Comparison of ENCODE assay signal across 19 mouse cellular contexts in genomic region chr9:23932185-23932584, GRCm38 (mm10).
A peak's percentile ranks its signal among the peaks of the same experiment; 100 is the strongest.
DNase-seq lines count a peak whose midpoint lies in the region; ATAC-seq and TF ChIP-seq lines count a peak whose summit lies in the region.
"Had no signal": no experiment of that assay in that cellular context is flagged by ENCODE, and none has a peak within 500 bp of the region (broad histone marks: within the 10 kb centered on the region; RNA-seq: fewer than 3 reads in every experiment).

No protein-coding gene starts in this region.

- no peaks in the 10 kb centered on the region for H3K27me3 ChIP-seq in hindbrain, postnatal 0 days (ENCODE audit: insufficient read depth, low read length)
- H3K27me3 ChIP-seq in hindbrain, embryonic 11.5 days (ENCODE audit: control insufficient read depth, insufficient read depth, low read length), result no peaks in the 10 kb centered on the region
- no peaks in the 10 kb centered on the region for H3K27me3 ChIP-seq in midbrain, embryonic 15.5 days (replicated peaks)
- H3K27me3 ChIP-seq in midbrain, embryonic 13.5 days, result no peaks in the 10 kb centered on the region
- no peaks in the 10 kb centered on the region for H3K27me3 ChIP-seq in forebrain, embryonic 16.5 days (replicated peaks; ENCODE audit: control insufficient read depth, insufficient read depth, low read length)
- H3K27me3 ChIP-seq: embryonic facial prominence, embryonic 12.5 days; heart, embryonic 13.5 days; hindbrain, embryonic 12.5 days had no signal

- H3K4me2 ChIP-seq in hindbrain, postnatal 0 days (ENCODE audit: low read depth, low read length), result no peak overlapping the region
- no peak overlapping the region for H3K4me2 ChIP-seq in hindbrain, embryonic 11.5 days (replicated peaks; ENCODE audit: low read depth, low read length)
- no peak overlapping the region for H3K4me2 ChIP-seq in midbrain, embryonic 15.5 days
- H3K4me2 ChIP-seq in midbrain, embryonic 13.5 days (replicated peaks), result no peak overlapping the region
- no peak overlapping the region for H3K4me2 ChIP-seq in forebrain, embryonic 16.5 days (ENCODE audit: low read length)
- H3K4me2 ChIP-seq: embryonic facial prominence, embryonic 12.5 days; heart, embryonic 13.5 days; hindbrain, embryonic 12.5 days had no signal

- H3K4me3 ChIP-seq in hindbrain, postnatal 0 days (ENCODE audit: low read length), result no peak overlapping the region
- H3K4me3 ChIP-seq in hindbrain, embryonic 11.5 days (ENCODE audit: low read depth, low read length), result no peak overlapping the region
- H3K4me3 ChIP-seq in midbrain, embryonic 15.5 days, result no peak overlapping the region
- H3K4me3 ChIP-seq in midbrain, embryonic 13.5 days (replicated peaks), result no peak overlapping the region
- no peak overlapping the region for H3K4me3 ChIP-seq in forebrain, embryonic 16.5 days (replicated peaks; ENCODE audit: low read length)
- H3K4me3 ChIP-seq: embryonic facial prominence, embryonic 12.5 days; heart, embryonic 13.5 days; hindbrain, embryonic 12.5 days had no signal

- no peaks in the 10 kb centered on the region for H3K4me1 ChIP-seq in hindbrain, postnatal 0 days (ENCODE audit: insufficient read depth, low read length)
- H3K4me1 ChIP-seq in hindbrain, embryonic 11.5 days (replicated peaks; ENCODE audit: control insufficient read depth, insufficient read depth, low read length), result no peaks in the 10 kb centered on the region
- H3K4me1 ChIP-seq in midbrain, embryonic 15.5 days, result no peaks in the 10 kb centered on the region
- no peaks in the 10 kb centered on the region for H3K4me1 ChIP-seq in midbrain, embryonic 13.5 days (replicated peaks)
- no peaks in the 10 kb centered on the region for H3K4me1 ChIP-seq in forebrain, embryonic 16.5 days (replicated peaks; ENCODE audit: control insufficient read depth, insufficient read depth, low read length)
- H3K4me1 ChIP-seq: embryonic facial prominence, embryonic 12.5 days; heart, embryonic 13.5 days; hindbrain, embryonic 12.5 days had no signal

- no peaks in the 10 kb centered on the region for H3K9me3 ChIP-seq in hindbrain, postnatal 0 days (ENCODE audit: low read length)
- no peaks in the 10 kb centered on the region for H3K9me3 ChIP-seq in hindbrain, embryonic 11.5 days (ENCODE audit: control insufficient read depth, low read length)
- H3K9me3 ChIP-seq in midbrain, embryonic 15.5 days, result no peaks in the 10 kb centered on the region
- no peaks in the 10 kb centered on the region for H3K9me3 ChIP-seq in midbrain, embryonic 13.5 days
- H3K9me3 ChIP-seq in forebrain, embryonic 16.5 days (ENCODE audit: control insufficient read depth, low read length), result no peaks in the 10 kb centered on the region
- H3K9me3 ChIP-seq: embryonic facial prominence, embryonic 12.5 days; heart, embryonic 13.5 days; hindbrain, embryonic 12.5 days had no signal

- no peak overlapping the region for H3K27ac ChIP-seq in hindbrain, postnatal 0 days
- H3K27ac ChIP-seq in hindbrain, embryonic 11.5 days (ENCODE audit: low read depth, low read length), result no peak overlapping the region
- H3K27ac ChIP-seq in midbrain, embryonic 15.5 days, result no peak overlapping the region
- no peak overlapping the region for H3K27ac ChIP-seq in midbrain, embryonic 13.5 days
- H3K27ac ChIP-seq in forebrain, embryonic 16.5 days (ENCODE audit: low read length), result no peak overlapping the region; the same call in 1 of the 2 replicates
- H3K27ac ChIP-seq: embryonic facial prominence, embryonic 12.5 days; heart, embryonic 13.5 days; hindbrain, embryonic 12.5 days had no signal

- no peak for ATAC-seq in hindbrain, postnatal 0 days
- no peak for ATAC-seq in hindbrain, embryonic 11.5 days (ENCODE audit: low FRiP score)
- ATAC-seq in midbrain, embryonic 15.5 days (replicated peaks), result 0 out of 2 replicates have a peak, but pooled peaks have one; percentile 44
- no peak for ATAC-seq in midbrain, embryonic 13.5 days
- ATAC-seq in forebrain, embryonic 16.5 days, result peak; percentile 57
- ATAC-seq: hindbrain, embryonic 16.5 days had no signal

- no peak for TF ChIP-seq CTCF in hindbrain, postnatal 0 days (IDR thresholded peaks at IDR 0.05; ENCODE audit: low read depth)

- H3K36me3 ChIP-seq in hindbrain, postnatal 0 days (ENCODE audit: insufficient read depth, low read length), result no peaks in the 10 kb centered on the region
- no peaks in the 10 kb centered on the region for H3K36me3 ChIP-seq in hindbrain, embryonic 11.5 days (ENCODE audit: control insufficient read depth, insufficient read depth, low read length)
- H3K36me3 ChIP-seq in midbrain, embryonic 15.5 days (replicated peaks), result no peaks in the 10 kb centered on the region
- H3K36me3 ChIP-seq in midbrain, embryonic 13.5 days, result no peaks in the 10 kb centered on the region
- H3K36me3 ChIP-seq in forebrain, embryonic 16.5 days (ENCODE audit: control insufficient read depth, insufficient read depth), result no peaks in the 10 kb centered on the region
- H3K36me3 ChIP-seq: embryonic facial prominence, embryonic 12.5 days; heart, embryonic 13.5 days; hindbrain, embryonic 12.5 days had no signal

- no peak overlapping the region for H3K9ac ChIP-seq in hindbrain, postnatal 0 days (replicated peaks; ENCODE audit: low read length)
- H3K9ac ChIP-seq in hindbrain, embryonic 11.5 days (ENCODE audit: low read depth, low read length), result no peak overlapping the region
- H3K9ac ChIP-seq in midbrain, embryonic 15.5 days, result no peak overlapping the region
- no peak overlapping the region for H3K9ac ChIP-seq in midbrain, embryonic 13.5 days (replicated peaks)
- no peak overlapping the region for H3K9ac ChIP-seq in forebrain, embryonic 16.5 days (replicated peaks; ENCODE audit: low read depth, low read length)
- H3K9ac ChIP-seq: embryonic facial prominence, embryonic 12.5 days; heart, embryonic 13.5 days; hindbrain, embryonic 12.5 days had no signal

- DNase-seq in hindbrain, postnatal 0 days (ENCODE audit: low spot score), result peak; percentile 10
- no peak for DNase-seq in hindbrain, embryonic 11.5 days (ENCODE audit: low spot score)
- no peak for DNase-seq in kidney, postnatal 25 days
- no peak for DNase-seq in urinary bladder, adult 18-20 months (ENCODE audit: low spot score in 2 of 2)
- DNase-seq: adrenal gland, adult 8-10 months; adrenal gland, postnatal 36 days; cerebellum, adult 11-12 months; cerebellum, adult 9-10 months; cerebellum, postnatal 25 days; gastrocnemius, postnatal 36 days; heart, adult 11 months; heart, postnatal 36 days had no signal

Comparison
In these comparisons a context has a peak if more than half of its experiments do, and no peak if none do; other contexts are left out.
1. ATAC-seq: peak in midbrain, embryonic 15.5 days (single experiment) and forebrain, embryonic 16.5 days (single experiment); none in hindbrain, postnatal 0 days (single experiment), hindbrain, embryonic 11.5 days (single experiment) and midbrain, embryonic 13.5 days (single experiment).